Mouse (Mus musculus) MEL (cell line): ENCODE results near the gene Syt6. TPM values are rescaled to one million over a fixed set of nuclear protein-coding genes. Genes with fewer than 3 reads are reported as not detected.

ENCODE experiments used
- DNase-seq: peaks from one replicate; pipeline ENCODE4 v3.0.0; 2011; ENCODE audit warnings: low read depth, low spot score
- H3K27ac ChIP-seq: 2 replicates; pipeline ENCODE4 v1.5.1; 2012; ENCODE audit warnings: low read depth, mild to moderate bottlenecking, control low read depth, low read length, moderate library complexity; ENCODE audit not compliant: control insufficient read depth
- H3K27me3 ChIP-seq, 2 experiments: fragments of 150-350 bp in 1 of 2; sonication (generic) in 1 of 2; 2 replicates each; pipeline ENCODE4 v1.6.1; 2012; ENCODE audit warnings: low read length in 2 of 2, mild to moderate bottlenecking in 2 of 2, improper control_type of control experiment in 1 of 2, moderate library complexity in 1 of 2; ENCODE audit not compliant: insufficient read depth in 2 of 2, control insufficient read depth in 1 of 2
- H3K36me3 ChIP-seq, 2 experiments: 2 replicates each; pipeline ENCODE4 v1.6.1; 2012 to 2014; ENCODE audit warnings: low read length in 2 of 2, improper control_type of control experiment in 1 of 2, inconsistent platforms in 1 of 2, mild to moderate bottlenecking in 1 of 2; ENCODE audit not compliant: insufficient read depth in 2 of 2, control insufficient read depth in 1 of 2
- H3K4me1 ChIP-seq, 2 experiments: fragments of 150-350 bp in 1 of 2; sonication (generic) in 1 of 2; 2 replicates each; pipeline ENCODE4 v1.6.1; 2012; ENCODE audit warnings: low read length in 2 of 2, improper control_type of control experiment in 1 of 2, mild to moderate bottlenecking in 1 of 2; ENCODE audit not compliant: insufficient read depth in 2 of 2, control insufficient read depth in 1 of 2
- H3K4me3 ChIP-seq, 2 experiments: fragments of 150-350 bp in 1 of 2; sonication (generic) in 1 of 2; 2 replicates each; pipeline ENCODE4 v1.5.1; 2012; ENCODE audit warnings: low read depth in 2 of 2, low read length in 2 of 2, mild to moderate bottlenecking in 2 of 2, moderate library complexity in 2 of 2, control low read depth in 1 of 2, improper control_type of control experiment in 1 of 2; ENCODE audit not compliant: control insufficient read depth in 1 of 2, insufficient read depth in 1 of 2
- H3K79me2 ChIP-seq: 2 replicates; pipeline ENCODE4 v1.6.1; 2012; ENCODE audit warnings: mild to moderate bottlenecking, low read length, moderate library complexity; ENCODE audit not compliant: control insufficient read depth, poor library complexity, insufficient read depth
- H3K9ac ChIP-seq: 2 replicates; pipeline ENCODE4 v1.6.1; 2012; ENCODE audit warnings: low read depth, mild to moderate bottlenecking, control low read depth, low read length, moderate library complexity; ENCODE audit not compliant: control insufficient read depth, poor library complexity, severe bottlenecking
- H3K9me3 ChIP-seq: fragments of 150-350 bp; sonication (generic); replicated peaks from 2 replicates; pipeline ENCODE4 v1.6.1; 2012; ENCODE audit warnings: mild to moderate bottlenecking, low read length, improper control_type of control experiment, moderate library complexity; ENCODE audit not compliant: insufficient read depth
- CHD1 ChIP-seq: IDR thresholded peaks from 2 replicates; pipeline ENCODE4 v1.6.1; 2012; ENCODE audit warnings: low read depth, mild to moderate bottlenecking, inconsistent platforms, low read length, improper control_type of control experiment
- CHD2 ChIP-seq: IDR thresholded peaks from 2 replicates; pipeline ENCODE4 v1.6.1; 2011; ENCODE audit warnings: low read length, improper control_type of control experiment
- CTCF ChIP-seq, 3 experiments: IDR thresholded peaks in 2 of 3; conservative IDR thresholded peaks in 1 of 3; 2 replicates each; pipeline ENCODE4 v1.5.1; 2011 to 2012; ENCODE audit warnings: low read length in 3 of 3, low read depth in 2 of 3, mild to moderate bottlenecking in 2 of 3, improper control_type of control experiment in 1 of 3, inconsistent platforms in 1 of 3, mixed read lengths in 1 of 3, moderate library complexity in 1 of 3; ENCODE audit not compliant: control insufficient read depth in 1 of 3, insufficient read depth in 1 of 3, poor library complexity in 1 of 3, severe bottlenecking in 1 of 3
- E2F4 ChIP-seq: IDR thresholded peaks from 2 replicates; pipeline ENCODE4 v1.6.1; 2011; ENCODE audit warnings: low read depth, low read length, improper control_type of control experiment, borderline replicate concordance
- ELF1 ChIP-seq: IDR thresholded peaks from 2 replicates; pipeline ENCODE4 v1.6.1; 2014; ENCODE audit warnings: low read depth, mild to moderate bottlenecking, inconsistent platforms, low read length, improper control_type of control experiment, moderate library complexity
- GABPA ChIP-seq: IDR thresholded peaks from 2 replicates; pipeline ENCODE4 v1.6.1; 2012; ENCODE audit warnings: low read depth, mild to moderate bottlenecking, inconsistent platforms, low read length, improper control_type of control experiment, moderate library complexity
- GATA1 ChIP-seq: IDR thresholded peaks from 2 replicates; pipeline ENCODE4 v1.6.1; 2011; ENCODE audit warnings: low read depth, low read length, improper control_type of control experiment
- HCFC1 ChIP-seq: IDR thresholded peaks from 2 replicates; pipeline ENCODE4 v1.6.1; 2012; ENCODE audit warnings: low read depth, mild to moderate bottlenecking, inconsistent platforms, low read length, improper control_type of control experiment, moderate library complexity
- JUND ChIP-seq: IDR thresholded peaks from 2 replicates; pipeline ENCODE4 v1.6.1; 2011; ENCODE audit warnings: low read depth, mild to moderate bottlenecking, improper control_type of control experiment, low read length
- MAFK ChIP-seq: IDR thresholded peaks from 2 replicates; pipeline ENCODE4 v1.6.1; 2011; ENCODE audit warnings: low read depth, mild to moderate bottlenecking, low read length, improper control_type of control experiment, borderline replicate concordance
- MAZ ChIP-seq: IDR thresholded peaks from 2 replicates; pipeline ENCODE4 v1.6.1; 2012; ENCODE audit warnings: low read depth, mild to moderate bottlenecking, inconsistent platforms, low read length, improper control_type of control experiment
- MEF2A ChIP-seq: IDR thresholded peaks from 2 replicates; pipeline ENCODE4 v1.6.1; 2014; ENCODE audit warnings: low read depth, mild to moderate bottlenecking, inconsistent platforms, low read length, improper control_type of control experiment; ENCODE audit not compliant: poor library complexity, insufficient replicate concordance, severe bottlenecking; ENCODE audit errors: extremely low read depth
- POLR2AphosphoS2 ChIP-seq: IDR thresholded peaks from 2 replicates; pipeline ENCODE4 v1.6.1; 2011; ENCODE audit warnings: low read length, improper control_type of control experiment
- POLR2AphosphoS5 ChIP-seq: IDR thresholded peaks from 2 replicates; pipeline ENCODE4 v1.6.1; 2012; ENCODE audit warnings: low read depth, borderline replicate concordance, mild to moderate bottlenecking, inconsistent platforms, low read length, moderate library complexity, mixed read lengths
- RAD21 ChIP-seq: IDR thresholded peaks from 2 replicates; pipeline ENCODE4 v1.6.1; 2011; ENCODE audit warnings: mild to moderate bottlenecking, low read depth, low read length, improper control_type of control experiment
- SIN3A ChIP-seq: IDR thresholded peaks from 2 replicates; pipeline ENCODE4 v1.6.1; 2012; ENCODE audit warnings: low read length, improper control_type of control experiment, inconsistent platforms
- SMC3 ChIP-seq: IDR thresholded peaks from 2 replicates; pipeline ENCODE4 v1.6.1; 2011; ENCODE audit warnings: low read depth, low read length, improper control_type of control experiment
- TAL1 ChIP-seq: IDR thresholded peaks from 2 replicates; pipeline ENCODE4 v1.6.1; 2012; ENCODE audit warnings: mild to moderate bottlenecking, inconsistent platforms, low read length, moderate library complexity, mixed read lengths
- TBP ChIP-seq: IDR thresholded peaks from 2 replicates; pipeline ENCODE4 v1.8.0; 2011; ENCODE audit warnings: low read depth, low read length, improper control_type of control experiment
- USF2 ChIP-seq, 2 experiments: IDR thresholded peaks; 2 replicates each; pipeline ENCODE4 v1.6.1; 2011 to 2012; ENCODE audit warnings: improper control_type of control experiment in 2 of 2, low read length in 2 of 2, borderline replicate concordance in 1 of 2, inconsistent platforms in 1 of 2, low read depth in 1 of 2, mild to moderate bottlenecking in 1 of 2; ENCODE audit not compliant: insufficient read depth in 1 of 2
- ZKSCAN1 ChIP-seq: IDR thresholded peaks from 2 replicates; pipeline ENCODE4 v1.6.1; 2012; ENCODE audit warnings: low read depth, mild to moderate bottlenecking, inconsistent platforms, low read length, improper control_type of control experiment, moderate library complexity
- ZNF384 ChIP-seq: IDR thresholded peaks from 2 replicates; pipeline ENCODE4 v1.6.1; 2012; ENCODE audit warnings: low read depth, mild to moderate bottlenecking, inconsistent platforms, low read length, improper control_type of control experiment
- polyA plus RNA-seq, 2 experiments: library from polyadenylated mRNA; stranded (reverse) in 1 of 2; unstranded in 1 of 2; fragments of >175 nt in 1 of 2; fragments of >200 nt in 1 of 2; gene quantifications; 2 replicates each; pipeline versions ENCODE4 v1.2.1 to v1.2.4; 2012; ENCODE audit warnings: low replicate concordance in 2 of 2, low read depth in 1 of 2; ENCODE audit not compliant: insufficient read length in 2 of 2, insufficient read depth in 1 of 2, missing spikeins in 1 of 2
- total RNA-seq: library from RNA; depleted of rRNA; stranded (reverse); fragments of 300-350 nt; gene quantifications from 2 replicates; pipeline ENCODE4 v1.2.3, GENCODE M21; 2012

Syt6 gene
- total and polyA plus RNA-seq, 3 experiments, result 0.04 TPM; not detected in 2

- Histone ChIP-seq H3K36me3 (no peaks in the 10 kb centered on the region), H3K79me2 (no peaks in the 10 kb centered on the region), H3K27ac (no peak overlapping the region), H3K4me3 (no peak overlapping the region), H3K9me3 (no peaks in the 10 kb centered on the region), H3K27me3 (no peaks in the 10 kb centered on the region), H3K4me1 (no peaks in the 10 kb centered on the region), H3K9ac (no peak overlapping the region)
- TF ChIP-seq POLR2AphosphoS5, result no peak
- TF ChIP-seq SMC3, result peak; percentile 33
- no peak for TF ChIP-seq MEF2A
- TF ChIP-seq USF2 (IDR thresholded peaks at IDR 0.05; ENCODE audit: borderline replicate concordance in 1 of 2, insufficient read depth in 1 of 2, low read depth in 1 of 2, low read length in 2 of 2), result no peak
- TF ChIP-seq POLR2AphosphoS2, result no peak
- TF ChIP-seq JUND, result no peak
- peak; percentile 28 to 40 (median 32); a peak in 3 of 6 replicates for TF ChIP-seq CTCF (IDR thresholded peaks at IDR 0.05 in 2 of 3, conservative IDR thresholded peaks at IDR 0.05 in 1 of 3; ENCODE audit: control insufficient read depth in 1 of 3, insufficient read depth in 1 of 3, low read depth in 2 of 3, low read length in 3 of 3, poor library complexity in 1 of 3, severe bottlenecking in 1 of 3)
- no peak for TF ChIP-seq CHD2
- no peak for TF ChIP-seq MAZ
- peak; percentile 33 for TF ChIP-seq RAD21
- TF ChIP-seq E2F4, result no peak
- TF ChIP-seq GATA1, result no peak
- TF ChIP-seq ELF1, result no peak
- TF ChIP-seq ZKSCAN1, result no peak
- TF ChIP-seq ZNF384, result no peak
- no peak for TF ChIP-seq HCFC1
- peak; percentile 12 for DNase-seq
Measured at GRCm38 (mm10) chr3:103626481-103626880, 51.5 kb downstream of the Syt6 start.

GRCm38 (mm10) chr3:103627661-103628060, 52.6 kb downstream of the Syt6 start:
- TF ChIP-seq MAFK (no peak), CHD1 (no peak), GABPA (no peak), MEF2A (no peak), ZNF384 (no peak), TAL1 (no peak), SIN3A (no peak), HCFC1 (no peak), RAD21 (no peak), ZKSCAN1 (no peak), SMC3 (no peak), POLR2AphosphoS5 (no peak), TBP (no peak)
- Histone ChIP-seq H3K27me3 (no peaks in the 10 kb centered on the region), H3K79me2 (no peaks in the 10 kb centered on the region), H3K27ac (no peak overlapping the region), H3K4me1 (no peaks in the 10 kb centered on the region), H3K4me3 (no peak overlapping the region), H3K9me3 (no peaks in the 10 kb centered on the region), H3K36me3 (no peaks in the 10 kb centered on the region), H3K9ac (no peak overlapping the region)
- no peak for DNase-seq
